Mouse (Mus musculus): Measurements from ENCODE around the gene Dapk3.
"Not testable (repeated sequence)": the region's sequence is repeated elsewhere in the genome, so short reads cannot be mapped to it uniquely, and the experiment has no call there.

Dapk3 gene

DNA sequence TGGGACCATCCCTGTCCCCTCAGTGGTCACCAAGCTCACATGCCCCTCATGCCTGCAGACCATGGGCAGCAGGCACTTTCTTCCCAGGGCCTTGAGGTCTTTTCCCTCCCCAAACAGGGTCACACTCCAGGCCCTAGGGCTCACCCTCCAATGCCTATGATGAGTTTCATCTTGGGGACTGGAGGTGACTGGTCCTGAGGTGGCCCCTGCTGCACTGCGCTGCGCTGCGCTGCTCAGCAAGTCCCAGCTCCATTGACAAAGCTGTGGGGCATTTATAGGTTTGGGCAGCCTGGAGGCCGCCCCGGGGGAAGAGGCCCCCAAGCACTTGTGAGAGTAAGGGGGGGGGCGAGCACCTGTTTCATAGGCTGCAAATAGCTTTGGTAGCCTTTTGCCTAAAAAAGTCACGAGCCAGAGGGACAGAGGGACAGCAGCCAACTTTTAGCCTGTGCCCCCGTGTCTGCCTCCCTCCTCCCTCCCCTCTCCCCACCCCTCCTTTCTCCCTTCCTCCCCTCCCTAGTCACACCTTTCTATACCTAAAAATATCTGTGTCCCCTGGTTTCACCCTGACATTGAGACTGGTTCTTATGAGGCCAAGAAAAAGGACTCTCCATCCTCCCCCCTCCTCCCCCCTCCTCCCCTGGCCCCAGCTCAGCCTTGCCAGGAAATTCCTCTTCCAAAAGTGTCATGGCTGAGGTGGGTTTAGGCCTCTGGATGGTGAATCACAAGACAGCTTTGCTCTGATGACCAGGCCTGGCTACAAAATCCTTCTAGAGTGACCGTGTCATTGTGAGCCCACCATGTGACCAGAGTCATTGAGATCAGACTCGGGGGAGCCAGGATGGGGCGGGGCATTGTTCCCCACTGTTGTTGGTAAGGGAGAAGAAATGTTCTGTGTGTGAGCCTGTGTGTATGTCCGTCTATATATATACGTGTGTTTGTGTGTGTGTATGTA lies 19.3 kb downstream of the Dapk3 start, which contains the start of gene Nmrk2:
Nmrk2 (minus strand) TSS at position 245 of the 952 bp plus-strand sequence.
- DNase-seq = no peak

DNA sequence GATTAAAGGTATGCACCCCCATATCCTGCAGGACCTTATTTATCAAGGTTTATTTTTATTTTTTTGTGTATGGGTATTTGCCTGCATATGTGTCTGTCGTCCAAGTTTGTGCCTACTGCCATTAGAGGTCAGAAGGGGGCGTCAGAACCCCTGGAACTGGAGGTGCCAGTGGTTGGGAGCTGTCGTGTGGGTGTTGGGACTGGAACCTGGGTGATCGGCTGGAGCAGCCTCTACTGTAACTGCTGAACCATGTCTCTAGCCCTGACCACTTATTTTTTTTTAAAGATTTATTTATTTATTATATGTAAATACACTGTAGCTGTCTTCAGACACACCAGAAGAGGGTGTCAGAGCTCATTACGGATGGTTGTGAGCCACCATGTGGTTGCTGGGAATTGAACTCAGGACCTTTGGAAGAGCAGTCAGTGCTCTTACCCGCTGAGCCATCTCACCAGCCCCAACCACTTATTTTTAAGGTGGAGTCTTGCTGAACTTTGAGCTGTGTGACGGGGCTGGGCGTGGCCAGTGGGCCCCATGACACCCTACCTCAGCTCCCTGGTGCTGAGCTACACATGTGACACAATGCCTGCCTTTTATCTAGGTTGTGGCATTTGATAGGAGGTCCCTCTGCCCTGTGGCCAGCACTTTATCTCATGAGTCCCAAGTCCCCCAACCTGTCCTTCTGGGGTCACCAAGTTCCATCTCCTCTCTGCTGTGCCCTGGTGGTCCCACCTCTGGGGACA lies 20.3 kb downstream of the Dapk3 start:
- DNase-seq = no peak

DNA sequence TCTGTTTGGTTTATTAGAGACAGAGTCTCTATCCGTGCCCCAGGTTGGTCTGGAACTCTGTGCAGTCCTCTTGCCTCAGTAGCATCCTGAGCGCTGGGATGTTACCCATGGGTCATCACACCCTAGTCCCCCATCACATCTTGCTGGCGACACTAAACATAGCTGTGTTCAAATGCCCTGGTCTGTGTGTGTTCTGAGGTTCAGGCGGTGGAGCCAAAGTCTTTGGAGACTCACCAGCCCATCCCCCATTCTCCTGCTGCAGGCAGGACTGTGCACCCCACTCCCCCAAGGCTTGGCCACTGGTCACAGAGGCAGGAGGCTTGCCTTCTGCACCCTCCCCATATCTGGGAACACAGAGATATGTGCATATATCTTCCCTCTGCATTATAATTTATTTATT lies 21.3 kb downstream of the Dapk3 start:
- DNase-seq = no peak

DNA sequence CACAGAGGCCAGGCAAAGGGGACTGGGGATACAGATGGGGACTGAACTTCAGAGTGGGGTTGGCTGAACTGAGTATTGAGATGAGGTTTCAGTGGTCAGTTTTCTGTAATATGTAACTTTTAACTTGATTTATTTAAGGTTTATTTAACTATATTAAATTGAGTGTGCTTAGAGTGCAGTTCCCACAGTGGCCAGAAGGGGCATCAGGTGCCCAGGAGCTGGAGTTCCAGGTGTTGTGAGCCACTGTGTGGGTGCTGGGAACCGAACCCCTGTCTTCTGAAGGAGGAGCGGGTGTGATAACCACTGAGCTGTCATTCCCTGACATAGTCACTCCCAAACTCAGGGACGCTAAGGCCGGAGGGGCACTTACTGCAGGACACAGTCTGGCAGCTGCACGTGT lies 27.3 kb downstream of the Dapk3 start:
- DNase-seq = no peak

DNA sequence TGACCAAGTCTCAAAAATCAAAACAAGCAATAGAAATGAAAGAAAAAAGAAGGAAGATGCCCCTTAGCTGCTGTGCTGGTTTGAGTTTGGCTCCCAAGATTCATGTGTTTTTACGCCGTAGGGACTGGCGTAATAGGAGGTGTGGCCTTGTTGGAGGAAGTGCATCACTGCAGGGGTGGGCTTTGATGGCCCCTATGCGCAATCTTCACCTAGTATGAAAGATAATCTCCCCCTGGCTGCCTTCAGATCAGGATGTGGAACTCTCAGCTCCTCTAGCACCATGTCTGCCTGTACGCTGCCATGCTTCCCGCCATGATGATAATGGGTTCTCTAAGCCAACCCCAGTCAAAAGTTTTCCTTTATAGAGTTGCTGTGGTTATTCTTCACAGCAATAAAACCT lies 33.5 kb downstream of the Dapk3 start:
- DNase-seq = no peak

DNA sequence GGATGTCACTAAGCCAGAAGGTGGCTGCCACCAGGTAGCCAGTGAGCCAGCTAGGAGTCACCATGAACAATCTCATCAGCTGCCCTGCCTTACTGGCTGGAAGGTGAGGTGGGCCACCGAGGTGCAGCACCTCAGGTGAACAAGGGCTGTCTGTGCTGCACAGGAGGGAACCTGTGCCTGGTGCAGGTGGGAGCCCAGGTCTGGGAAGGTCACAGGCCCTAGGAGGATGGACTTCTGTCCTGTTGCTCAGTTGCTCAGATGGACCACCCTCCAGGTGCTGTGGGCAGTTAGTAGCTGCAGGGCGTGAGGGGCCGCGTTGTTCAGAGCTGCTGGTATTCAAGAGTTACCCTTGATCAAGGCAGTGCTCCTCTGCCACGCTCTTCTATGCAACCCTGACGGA lies 34.0 kb downstream of the Dapk3 start:
- no peak for DNase-seq

DNA sequence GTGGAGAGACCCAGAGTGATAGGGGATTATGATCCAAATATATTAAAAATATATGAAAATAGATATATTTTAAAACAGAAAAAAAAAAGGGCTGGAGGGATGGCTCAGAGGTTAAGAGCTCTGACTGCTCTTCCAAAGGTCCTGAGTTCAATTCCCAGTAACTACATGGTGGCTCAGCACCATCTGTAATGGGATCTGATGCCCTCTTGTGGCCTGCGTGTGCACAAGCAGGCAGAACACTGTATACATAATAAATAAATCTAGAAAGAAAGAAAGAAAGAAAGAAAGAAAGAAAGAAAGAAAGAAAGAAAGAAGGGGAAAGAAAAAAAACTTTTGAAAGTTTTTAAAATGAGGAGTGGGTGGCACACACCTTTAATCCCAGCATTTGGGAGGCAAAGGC lies 34.5 kb downstream of the Dapk3 start:
- DNase-seq = not testable (repeated sequence)

DNA sequence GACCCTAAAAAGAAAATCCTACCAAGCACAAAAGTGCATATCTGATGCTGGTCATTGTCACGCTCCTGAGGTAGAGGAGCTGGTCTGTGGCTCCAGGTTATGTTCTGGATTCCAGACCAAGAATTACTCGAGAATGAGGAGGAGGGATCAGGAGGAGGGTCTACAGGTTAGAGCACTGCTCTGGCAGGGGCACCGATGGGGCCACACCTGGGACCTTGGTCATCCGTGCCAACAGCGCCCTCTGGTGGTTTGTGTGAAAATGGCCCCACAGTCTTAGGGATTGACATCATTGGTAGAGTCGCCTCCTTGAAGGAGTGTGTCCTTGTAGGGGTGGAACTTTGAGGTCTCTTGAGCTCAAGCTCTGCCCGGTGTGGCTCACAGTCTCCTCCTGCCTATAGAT lies 35.2 kb downstream of the Dapk3 start:
- no peak for DNase-seq

DNA sequence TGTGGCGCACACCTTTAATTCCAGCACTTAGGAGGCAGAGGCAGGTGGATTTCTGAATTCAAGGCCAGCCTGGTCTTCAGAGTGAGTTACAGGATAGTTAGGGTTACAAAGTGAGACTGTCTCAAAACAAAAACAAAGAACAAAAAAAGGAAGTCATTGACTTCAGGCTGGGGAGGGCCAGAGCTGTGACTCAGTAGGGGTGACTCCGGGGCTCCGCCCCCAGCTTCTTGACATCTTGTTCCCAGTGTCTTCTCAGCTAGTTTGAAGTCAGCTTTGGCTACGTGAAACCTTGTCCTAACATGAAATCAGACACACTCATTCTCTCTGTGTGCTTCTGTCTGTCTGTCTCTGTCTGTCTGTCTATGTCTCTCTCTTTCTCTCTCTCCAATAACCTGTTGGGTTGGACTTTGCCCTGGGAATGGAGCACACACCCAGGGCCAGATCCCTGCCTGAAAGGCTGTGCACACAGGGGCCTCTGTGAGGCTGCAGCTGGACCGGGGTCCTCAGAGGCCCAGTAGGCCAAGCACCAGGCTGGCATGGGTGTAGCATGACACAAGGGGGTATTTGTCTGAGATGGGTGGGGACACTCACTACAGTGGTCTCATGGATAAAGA lies 38.7 kb downstream of the Dapk3 start:
- DNase-seq = no peak

DNA sequence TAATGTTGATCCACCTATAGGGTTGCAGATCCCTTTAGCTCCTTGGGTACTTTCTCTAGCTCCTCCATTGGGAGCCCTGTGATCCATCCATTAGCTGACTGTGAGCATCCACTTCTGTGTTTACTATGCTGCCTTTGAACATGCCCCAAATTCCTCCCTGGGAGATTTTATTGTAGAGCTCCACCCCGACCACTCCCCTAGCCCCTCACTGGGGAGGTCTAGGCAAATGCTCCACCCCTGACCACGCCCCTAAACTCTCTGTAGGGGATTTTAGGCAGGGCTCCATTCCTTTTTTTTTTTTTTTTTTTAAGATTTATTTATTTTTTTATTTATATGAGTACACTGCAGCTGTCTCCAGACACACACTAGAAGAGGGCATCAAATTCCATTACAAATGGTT lies 40.9 kb downstream of the Dapk3 start:
- not testable (repeated sequence) for DNase-seq

DNA sequence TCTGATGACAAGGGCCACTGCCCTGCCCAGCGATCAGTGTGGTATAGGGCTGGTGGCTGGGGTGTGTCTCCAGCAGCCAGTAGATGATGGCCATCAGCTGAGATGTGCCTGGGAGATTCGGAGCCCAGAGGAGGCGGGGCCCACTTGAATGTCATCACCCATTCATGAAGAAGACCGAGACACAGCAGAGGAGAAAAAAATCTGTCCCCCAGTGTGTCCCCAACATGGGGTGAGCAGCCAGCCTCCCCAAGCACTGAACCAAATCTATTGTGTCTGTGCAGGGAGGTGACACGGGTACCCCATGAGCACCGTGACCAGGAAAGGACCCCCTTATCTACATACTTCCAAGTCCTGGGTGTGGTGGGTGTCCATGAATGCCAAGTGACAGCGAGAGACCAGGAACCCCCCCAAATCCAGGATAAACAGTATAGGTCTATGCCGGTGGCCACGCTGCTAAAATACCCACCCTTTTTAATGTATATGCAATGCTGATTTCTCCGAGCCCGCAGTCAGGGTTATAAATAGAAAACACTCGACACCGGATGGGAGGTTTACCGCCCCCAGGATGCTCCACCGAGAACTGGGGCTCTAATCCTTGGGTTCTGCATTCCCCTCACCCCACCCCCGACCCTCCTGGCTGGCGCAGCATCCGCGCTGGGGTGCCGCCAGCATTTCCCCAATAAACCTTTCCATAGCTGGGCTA lies 47.1 kb downstream of the Dapk3 start:
- no peak for DNase-seq

DNA sequence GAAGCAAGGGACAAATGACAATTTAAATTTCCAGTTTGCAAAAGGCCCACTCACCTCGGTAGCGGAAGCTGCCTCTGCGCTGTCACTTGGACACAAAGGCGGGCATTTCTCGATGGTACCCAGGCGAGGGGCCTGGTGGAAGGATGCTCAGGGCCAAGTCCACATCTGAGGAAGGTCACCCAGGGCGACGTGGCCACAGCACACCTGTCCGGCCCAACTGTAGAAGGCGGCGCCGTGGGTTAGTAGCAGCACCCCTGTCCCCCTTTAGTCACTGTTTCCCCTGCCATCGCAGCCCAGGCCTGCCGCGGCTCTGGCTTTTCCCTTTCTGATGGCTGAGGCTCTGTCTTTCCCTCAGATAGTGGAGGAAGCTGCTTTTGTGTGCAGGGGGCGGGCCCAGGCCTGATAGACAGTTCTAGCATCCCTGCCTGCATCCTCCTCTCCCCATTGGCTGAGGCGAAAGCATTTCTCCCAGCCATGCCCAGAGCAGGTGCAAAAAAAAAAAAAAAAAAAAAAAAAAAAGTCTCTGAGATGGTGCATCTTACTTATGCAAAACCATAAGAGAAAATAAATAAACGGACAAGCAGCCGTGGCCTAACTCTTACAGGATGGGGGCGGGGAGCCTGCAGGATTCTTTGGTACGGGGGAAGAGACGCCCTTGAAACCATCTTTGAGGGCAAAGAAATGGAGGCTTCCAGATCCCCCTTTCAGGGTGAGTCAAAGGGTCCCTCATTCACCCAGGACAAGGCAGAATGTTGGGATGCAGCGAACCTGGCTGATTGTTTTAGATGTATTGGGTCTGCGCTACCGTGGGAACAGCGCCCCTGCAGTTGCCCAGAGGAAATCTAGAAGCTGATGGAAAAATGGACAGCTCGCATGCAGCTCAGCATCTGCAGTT lies 47.9 kb downstream of the Dapk3 start, which contains the start of gene Atcay:
Atcay (minus strand) TSS at position 396 of the 895 bp plus-strand sequence.
- DNase-seq = peak; percentile 85

DNA sequence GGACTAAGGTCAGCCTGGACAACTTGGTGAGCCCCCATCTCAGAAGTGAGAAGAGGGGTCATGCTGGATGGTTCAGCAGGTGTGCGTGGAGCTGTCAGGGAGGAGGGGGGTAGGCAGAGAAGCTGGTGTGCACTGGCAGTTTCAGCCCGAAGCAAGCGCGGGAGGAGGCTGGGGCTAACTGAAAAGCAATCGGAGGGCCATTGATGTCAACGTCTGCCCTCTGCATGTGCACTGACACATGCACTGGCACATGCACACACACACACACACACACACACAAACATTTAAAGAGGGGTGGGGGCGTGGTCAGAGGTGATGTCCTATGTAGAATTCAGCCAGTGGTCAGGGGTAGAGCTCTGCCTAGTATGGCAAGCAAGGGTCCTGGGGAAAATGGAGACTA lies 48.6 kb downstream of the Dapk3 start:
- DNase-seq = no peak

DNA sequence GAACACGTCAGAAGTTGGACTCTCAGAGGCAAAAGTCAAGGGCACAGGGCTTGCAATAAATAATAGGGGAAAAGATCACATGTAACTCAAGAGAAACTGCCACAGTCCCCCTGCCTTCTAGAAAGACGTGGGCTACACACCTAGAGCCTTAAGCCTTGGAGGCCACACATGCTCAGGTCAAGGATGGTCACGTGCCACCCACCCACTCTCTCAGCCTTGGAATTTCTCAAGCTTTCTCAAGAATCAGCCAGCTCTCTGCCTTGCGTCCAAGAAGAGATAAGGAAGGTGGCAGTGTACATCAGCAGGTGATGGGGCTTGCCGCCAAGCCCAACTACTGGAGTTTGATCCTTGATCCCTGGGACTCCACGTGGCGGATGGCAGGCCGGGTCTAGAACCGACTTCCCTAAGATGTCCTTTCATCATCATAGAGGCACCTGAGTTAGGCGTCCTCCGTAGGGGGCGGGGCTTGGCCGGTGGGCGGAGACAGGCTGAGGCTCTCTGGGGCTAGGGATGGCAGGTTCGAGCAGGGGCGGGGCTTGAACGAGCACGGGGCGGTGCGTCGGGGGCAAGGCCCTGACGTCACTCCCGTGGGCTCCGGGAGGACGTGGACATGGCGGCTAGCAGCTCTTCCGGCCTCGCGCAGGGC lies 49.9 kb downstream of the Dapk3 start, which contains the start of gene Zfr2:
Zfr2 (plus strand) TSS at position 576 of the 646 bp plus-strand sequence.
- peak; percentile 95 for DNase-seq

DNA sequence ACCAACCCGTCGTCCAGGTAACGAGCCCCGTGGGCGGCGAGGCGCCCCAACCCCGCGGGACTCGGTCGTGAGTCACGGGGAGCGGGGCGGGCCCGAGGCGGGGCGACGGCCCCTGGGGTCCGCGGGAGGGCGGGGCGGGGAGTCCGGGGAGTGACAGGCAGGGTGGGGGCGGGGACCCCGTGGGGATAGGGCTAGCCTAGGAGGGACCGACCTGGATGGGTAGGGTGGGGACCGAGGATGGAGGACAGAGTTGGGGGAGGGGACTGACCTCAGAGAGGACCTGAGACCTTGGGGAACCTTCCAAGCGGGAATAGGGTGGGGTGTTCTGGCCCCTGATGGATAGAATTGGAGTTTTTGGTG lies 50.4 kb downstream of the Dapk3 start:
- no peak for DNase-seq

DNA sequence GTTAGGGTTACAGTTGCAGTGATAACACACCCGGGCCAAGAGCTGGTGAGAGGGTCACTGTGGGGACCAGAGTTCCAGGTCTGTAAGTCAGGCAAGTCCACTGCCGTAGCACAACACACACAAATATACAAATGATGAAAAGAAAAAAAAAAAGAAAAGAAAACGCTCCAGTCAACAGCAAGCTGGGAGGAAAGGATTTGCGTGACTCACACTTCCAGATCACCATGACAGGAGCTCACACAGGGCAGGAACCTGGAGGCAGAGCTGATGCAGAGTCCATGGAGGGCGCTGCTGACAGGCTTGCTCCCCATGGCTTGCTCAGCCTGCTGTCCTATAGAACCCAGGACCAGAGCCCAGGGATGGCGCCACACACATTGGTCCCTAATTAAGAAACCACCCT lies 51.4 kb downstream of the Dapk3 start:
- DNase-seq = no peak

DNA sequence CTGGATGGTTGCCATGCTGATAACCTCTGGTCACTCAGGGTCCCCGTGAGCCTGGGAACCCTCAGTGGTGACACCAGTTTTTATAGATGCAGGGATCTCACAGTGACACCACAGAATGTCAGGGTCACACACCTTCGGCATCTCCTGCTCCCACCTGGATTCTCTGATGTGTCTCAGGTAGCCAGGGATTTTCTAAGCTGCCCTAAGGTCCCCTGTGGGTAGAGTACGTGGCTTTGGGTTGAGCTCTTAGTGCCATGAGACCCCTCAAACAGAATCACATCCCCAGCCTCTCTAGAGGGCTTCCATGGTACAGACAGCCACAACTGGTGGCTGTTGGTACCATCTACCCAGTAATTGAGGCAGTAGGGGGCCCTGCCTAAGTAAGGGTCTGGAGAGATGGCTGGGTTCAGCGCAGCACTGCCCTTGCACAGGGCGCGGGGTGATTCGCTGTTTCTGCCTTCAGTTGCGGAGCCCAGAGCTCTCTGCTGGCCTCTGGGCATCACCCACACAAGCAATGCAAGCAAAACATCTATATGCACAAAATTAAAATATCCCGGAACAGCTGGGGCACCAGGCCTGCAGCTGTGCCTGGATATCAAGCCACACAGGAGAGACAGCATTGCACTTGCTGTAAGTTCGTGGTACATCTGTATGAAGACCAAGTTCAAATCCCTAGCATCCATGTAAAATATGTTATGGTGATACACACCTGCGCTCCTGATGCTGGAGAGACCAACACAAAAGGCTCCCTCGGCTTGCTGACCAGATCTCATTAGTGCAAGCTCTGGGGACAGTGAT lies 53.9 kb downstream of the Dapk3 start:
- DNase-seq = no peak

DNA sequence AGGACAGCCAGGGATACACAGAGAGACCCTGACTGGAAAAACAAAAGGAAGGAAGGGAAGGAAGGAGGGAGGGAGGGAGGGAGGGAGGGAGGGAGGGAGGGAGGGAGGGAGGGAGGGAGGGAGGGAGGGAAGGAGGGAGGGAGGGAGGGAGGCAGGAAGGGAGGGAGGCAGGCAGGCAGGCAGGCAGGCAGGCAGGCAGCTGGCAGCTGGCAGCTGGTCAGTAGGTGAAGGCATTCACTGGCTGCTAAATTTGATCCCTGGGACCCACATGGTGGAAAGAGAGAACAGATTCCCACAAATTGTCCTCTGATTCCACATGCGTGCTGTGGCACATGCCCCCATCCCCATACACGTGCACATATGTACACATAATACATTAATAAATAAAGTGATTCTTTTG lies 55.8 kb downstream of the Dapk3 start:
- no peak for DNase-seq

DNA sequence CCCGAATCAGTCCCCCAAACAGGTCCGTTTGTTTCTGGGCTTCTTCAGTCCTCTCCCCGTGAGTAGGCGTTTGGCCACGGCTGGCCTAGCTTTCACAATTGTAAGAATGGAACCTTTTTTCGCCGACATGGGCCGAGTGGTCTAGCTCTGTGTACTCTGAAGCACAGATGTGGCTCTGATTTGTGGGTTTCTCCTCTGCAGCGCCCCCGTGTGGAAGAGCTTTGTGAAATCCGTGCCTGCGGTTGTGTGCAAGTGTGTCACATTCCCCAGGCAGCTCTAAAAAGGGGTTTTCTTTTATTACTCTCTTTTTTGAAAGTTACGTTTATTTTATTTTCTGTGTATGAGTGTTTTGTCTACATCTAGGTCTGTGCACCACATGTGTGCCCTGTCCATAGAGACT lies 58.1 kb downstream of the Dapk3 start:
- DNase-seq = peak; percentile 59

DNA sequence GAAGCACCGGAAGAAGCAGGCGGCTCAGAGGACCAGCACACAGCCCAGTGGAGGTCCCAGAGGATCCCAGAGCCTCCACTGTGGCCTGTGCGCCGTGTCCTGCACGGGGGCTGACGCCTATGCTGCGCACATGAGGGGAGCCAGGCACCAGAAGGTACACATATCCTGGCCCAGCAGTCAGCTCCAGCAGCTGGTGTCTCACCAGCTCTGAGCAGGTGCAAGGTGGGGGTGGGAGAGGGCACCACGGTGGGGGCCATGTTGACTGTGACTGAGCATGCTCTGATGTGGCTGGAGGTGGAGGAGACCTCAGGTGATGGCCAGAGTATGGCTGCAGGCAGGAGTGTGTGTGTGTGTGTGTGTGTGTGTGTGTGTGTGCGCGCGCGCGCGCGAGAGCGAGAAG lies 59.2 kb downstream of the Dapk3 start:
- no peak for DNase-seq
